Mouse (Mus musculus): ENCODE measurements around the gene Gab1. TPM values are rescaled to one million over a fixed set of nuclear protein-coding genes. Genes with fewer than 3 reads are reported as not detected.

Gab1 gene
- total and polyA plus RNA-seq, 3 experiments: 4.0 to 8.1 TPM; not detected in 1

- Histone ChIP-seq H3K79me2 (ENCODE audit: control insufficient read depth, insufficient read depth, low read length, poor library complexity) (no peaks in the 10 kb centered on the region), H3K27me3 (ENCODE audit: control insufficient read depth in 1 of 2, insufficient read depth in 2 of 2, low read length in 2 of 2) (no peaks in the 10 kb centered on the region), H3K9ac (ENCODE audit: control insufficient read depth, low read depth, low read length, poor library complexity, severe bottlenecking) (no peak overlapping the region), H3K36me3 (ENCODE audit: control insufficient read depth in 1 of 2, insufficient read depth in 2 of 2, low read length in 2 of 2) (peaks cover 0 to 8% of the 10 kb centered on the region in 2 experiments; a peak in 2 of 4 replicates), H3K27ac (ENCODE audit: control insufficient read depth, low read depth, low read length) (no peak overlapping the region), H3K4me1 (ENCODE audit: control insufficient read depth in 1 of 2, insufficient read depth in 2 of 2, low read length in 2 of 2) (no peaks in the 10 kb centered on the region), H3K4me3 (ENCODE audit: control insufficient read depth in 1 of 2, insufficient read depth in 1 of 2, low read depth in 2 of 2, low read length in 2 of 2) (no peak overlapping the region), H3K9me3 (replicated peaks; ENCODE audit: insufficient read depth, low read length) (no peaks in the 10 kb centered on the region)
- TF ChIP-seq HCFC1 (IDR thresholded peaks at IDR 0.05; ENCODE audit: low read depth, low read length) (no peak), POLR2A (IDR thresholded peaks at IDR 0.05; ENCODE audit: control insufficient read depth in 1 of 2, insufficient read depth in 1 of 2, low read depth in 1 of 2, low read length in 2 of 2, poor library complexity in 1 of 2) (no peak), SIN3A (IDR thresholded peaks at IDR 0.05; ENCODE audit: low read length) (no peak), UBTF (IDR thresholded peaks at IDR 0.05; ENCODE audit: borderline replicate concordance, insufficient read depth, low read depth, low read length) (no peak), MXI1 (IDR thresholded peaks at IDR 0.05; ENCODE audit: low read depth, low read length) (no peak), MEF2A (IDR thresholded peaks at IDR 0.05; ENCODE audit: extremely low read depth, insufficient replicate concordance, low read depth, low read length, poor library complexity, severe bottlenecking) (no peak), GABPA (IDR thresholded peaks at IDR 0.05; ENCODE audit: low read depth, low read length) (no peak), USF2 (IDR thresholded peaks at IDR 0.05; ENCODE audit: borderline replicate concordance in 1 of 2, insufficient read depth in 1 of 2, low read depth in 1 of 2, low read length in 2 of 2) (no peak), NELFE (IDR thresholded peaks at IDR 0.05; ENCODE audit: low read depth, low read length) (no peak), GATA1 (IDR thresholded peaks at IDR 0.05; ENCODE audit: low read depth, low read length) (no peak), TBP (IDR thresholded peaks at IDR 0.05; ENCODE audit: low read depth, low read length) (no peak), ZC3H11A (IDR thresholded peaks at IDR 0.05; ENCODE audit: low read depth, low read length) (no peak), TCF12 (IDR thresholded peaks at IDR 0.05; ENCODE audit: low read depth, low read length) (no peak), JUND (IDR thresholded peaks at IDR 0.05; ENCODE audit: low read depth, low read length) (no peak), CTCF (IDR thresholded peaks at IDR 0.05 in 2 of 3, conservative IDR thresholded peaks at IDR 0.05 in 1 of 3; ENCODE audit: control insufficient read depth in 1 of 3, insufficient read depth in 1 of 3, low read depth in 2 of 3, low read length in 3 of 3, poor library complexity in 1 of 3, severe bottlenecking in 1 of 3) (no peak)
- DNase-seq (ENCODE audit: low read depth, low spot score): no peak
Measured at GRCm38 (mm10) chr8:80783271-80783670, 97.0 kb downstream of the Gab1 start.

GRCm38 (mm10) chr8:80781338-80781737 lies 99.0 kb downstream of the Gab1 start:
- Histone ChIP-seq H3K27ac (ENCODE audit: control insufficient read depth, low read depth, low read length) (no peak overlapping the region), H3K79me2 (ENCODE audit: control insufficient read depth, insufficient read depth, low read length, poor library complexity) (no peaks in the 10 kb centered on the region), H3K9ac (ENCODE audit: control insufficient read depth, low read depth, low read length, poor library complexity, severe bottlenecking) (no peak overlapping the region), H3K9me3 (replicated peaks; ENCODE audit: insufficient read depth, low read length) (no peaks in the 10 kb centered on the region), H3K27me3 (ENCODE audit: control insufficient read depth in 1 of 2, insufficient read depth in 2 of 2, low read length in 2 of 2) (no peaks in the 10 kb centered on the region), H3K4me3 (ENCODE audit: control insufficient read depth in 1 of 2, insufficient read depth in 1 of 2, low read depth in 2 of 2, low read length in 2 of 2) (no peak overlapping the region), H3K4me1 (ENCODE audit: control insufficient read depth in 1 of 2, insufficient read depth in 2 of 2, low read length in 2 of 2) (no peaks in the 10 kb centered on the region), H3K36me3 (ENCODE audit: control insufficient read depth in 1 of 2, insufficient read depth in 2 of 2, low read length in 2 of 2) (peaks cover 0 to 8% of the 10 kb centered on the region in 2 experiments; a peak in 2 of 4 replicates)
- TF ChIP-seq MEF2A (IDR thresholded peaks at IDR 0.05; ENCODE audit: extremely low read depth, insufficient replicate concordance, low read depth, low read length, poor library complexity, severe bottlenecking) (no peak), MXI1 (IDR thresholded peaks at IDR 0.05; ENCODE audit: low read depth, low read length) (no peak), SIN3A (IDR thresholded peaks at IDR 0.05; ENCODE audit: low read length) (no peak), KAT2A (conservative IDR thresholded peaks at IDR 0.05; ENCODE audit: low read depth, low read length) (no peak), BHLHE40 (IDR thresholded peaks at IDR 0.05; ENCODE audit: borderline replicate concordance, low read depth, low read length) (no peak), ZMIZ1 (IDR thresholded peaks at IDR 0.05; ENCODE audit: low read depth, low read length) (no peak), TBP (IDR thresholded peaks at IDR 0.05; ENCODE audit: low read depth, low read length) (no peak), GATA1 (IDR thresholded peaks at IDR 0.05; ENCODE audit: low read depth, low read length) (no peak), CHD2 (IDR thresholded peaks at IDR 0.05; ENCODE audit: low read length) (no peak), ELF1 (IDR thresholded peaks at IDR 0.05; ENCODE audit: low read depth, low read length) (no peak), CTCF (IDR thresholded peaks at IDR 0.05 in 2 of 3, conservative IDR thresholded peaks at IDR 0.05 in 1 of 3; ENCODE audit: control insufficient read depth in 1 of 3, insufficient read depth in 1 of 3, low read depth in 2 of 3, low read length in 3 of 3, poor library complexity in 1 of 3, severe bottlenecking in 1 of 3) (no peak), CHD1 (IDR thresholded peaks at IDR 0.05; ENCODE audit: low read depth, low read length) (no peak), HCFC1 (IDR thresholded peaks at IDR 0.05; ENCODE audit: low read depth, low read length) (no peak)
- no peak for DNase-seq (ENCODE audit: low read depth, low spot score)
